Mouse (Mus musculus) brain, embryonic 14.5 days (tissue): Measurements from ENCODE around the gene H2-Ke6.
"Not testable (repeated sequence)": the region's sequence is repeated elsewhere in the genome, so short reads cannot be mapped to it uniquely, and the experiment has no call there.

Source experiments
- CTCF ChIP-seq: fragments of 200-500 bp; IDR thresholded peaks from 2 replicates; pipeline ENCODE4 v1.5.1; 2012; ENCODE audit warnings: inconsistent platforms, mild to moderate bottlenecking, moderate library complexity, borderline replicate concordance; ENCODE audit not compliant: insufficient read depth, insufficient read length; ENCODE audit errors: extremely low read depth
- POLR2A ChIP-seq: fragments of 200-500 bp; IDR thresholded peaks from 2 replicates; pipeline ENCODE4 v1.6.1; 2012; ENCODE audit warnings: mild to moderate bottlenecking, inconsistent platforms, borderline replicate concordance; ENCODE audit not compliant: poor library complexity, insufficient read depth, insufficient read length, severe bottlenecking; ENCODE audit errors: extremely low read depth

- not testable (repeated sequence) for TF ChIP-seq CTCF, POLR2A
These were observed 30.8 kb downstream of the H2-Ke6 start for GRCm38 (mm10) chr17:33997025-33997424.
